Mouse (Mus musculus) heart, postnatal 36 days (tissue): Measurements from ENCODE around the gene Depp1. TPM values are rescaled to one million over a fixed set of nuclear protein-coding genes. Genes with fewer than 3 reads are reported as not detected.

Source experiments
- DNase-seq, 2 experiments: peaks; one replicate each; pipeline ENCODE4 v3.0.0; 2021 to 2022
- intact Hi-C: fragments of 180-260 bp; cut with DNase I; formaldehyde crosslinking; loops from one replicate; pipeline ENCODE4 v1.15.1; 2025
- total RNA-seq, 2 experiments: library from RNA; stranded (reverse); gene quantifications; 2 replicates each; pipeline ENCODE4 v1.2.3; 2021

The Depp1 gene
- total RNA-seq, 2 experiments from 2014 or later: 60.4 to 63.7 TPM

GRCm38 (mm10) chr6:116643881-116644280 is 6.5 kb upstream of the Depp1 start:
- no peak for DNase-seq

GRCm38 (mm10) chr6:116644335-116644734 is 6.1 kb upstream of the Depp1 start:
- DNase-seq: no peak
- intact Hi-C loops: loop anchor here (10.0 kb wide), 1 partner anchor 1410 kb away; no protein-coding TSS in a partner anchor

More at GRCm38 (mm10) chr6:116643881-116644280, 6.5 kb upstream of the Depp1 start:
- intact Hi-C loops: loop anchor here (10.0 kb wide), 1 partner anchor 1409 kb away; no protein-coding TSS in a partner anchor

- intact Hi-C loops: loop anchor here (10.0 kb wide), 1 partner anchor 1413 kb away; no protein-coding TSS in a partner anchor
- DNase-seq: peak; percentile 62 to 65
These were observed 2.6 kb upstream of the Depp1 start for GRCm38 (mm10) chr6:116647763-116648162.

- no peak for DNase-seq
- intact Hi-C loops: loop anchor here (5.0 to 10.0 kb wide), 4 partner anchors 33 to 1415 kb away; no protein-coding TSS in a partner anchor
These were observed 598 bp upstream of the Depp1 start for GRCm38 (mm10) chr6:116649811-116650210.

- peak; percentile 66 to 75 for DNase-seq
- intact Hi-C loops: loop anchor here (1.0 to 5.0 kb wide), 4 partner anchors 17 to 1176 kb away; no protein-coding TSS in a partner anchor
These were observed 1.2 kb downstream of the Depp1 start for GRCm38 (mm10) chr6:116651437-116652118.

- no peak for DNase-seq
- intact Hi-C loops: loop anchor here (5.0 kb wide), 3 partner anchors 36 to 1174 kb away; no protein-coding TSS in a partner anchor
These were observed 2.8 kb downstream of the Depp1 start for GRCm38 (mm10) chr6:116653191-116653590.

GRCm38 (mm10) chr6:116653684-116654454 is 3.5 kb downstream of the Depp1 start:
- intact Hi-C loops: loop anchor here (1.0 to 5.0 kb wide), 4 partner anchors 37 to 1173 kb away; no protein-coding TSS in a partner anchor
- peak; percentile 61 to 70 for DNase-seq

GRCm38 (mm10) chr6:116663364-116663763 is 13.0 kb downstream of the Depp1 start:
- DNase-seq: no peak
- intact Hi-C loops: loop anchor here (5.0 kb wide), 1 partner anchor 41 kb away; no protein-coding TSS in a partner anchor

GRCm38 (mm10) chr6:116664031-116664430 is 13.6 kb downstream of the Depp1 start:
- DNase-seq: no peak
- intact Hi-C loops: loop anchor here (5.0 kb wide), 1 partner anchor 42 kb away; no protein-coding TSS in a partner anchor

- intact Hi-C loops: loop anchor here (5.0 kb wide), 1 partner anchor 43 kb away; no protein-coding TSS in a partner anchor
- DNase-seq: no peak
These were observed 14.4 kb downstream of the Depp1 start for GRCm38 (mm10) chr6:116664830-116665229.

GRCm38 (mm10) chr6:116666085-116666750 is 15.8 kb downstream of the Depp1 start:
- intact Hi-C loops: no loop called here
- DNase-seq: no peak

- intact Hi-C loops: no loop called here
- no peak for DNase-seq
These were observed 16.5 kb downstream of the Depp1 start for GRCm38 (mm10) chr6:116666892-116667291.

- no peak for DNase-seq
- intact Hi-C loops: no loop called here
These were observed 17.0 kb downstream of the Depp1 start for GRCm38 (mm10) chr6:116667382-116667781.

- DNase-seq: no peak
- intact Hi-C loops: no loop called here
These were observed 18.5 kb downstream of the Depp1 start for GRCm38 (mm10) chr6:116668682-116669470.

GRCm38 (mm10) chr6:116670144-116670543 is 19.7 kb downstream of the Depp1 start:
- no peak for DNase-seq

GRCm38 (mm10) chr6:116671031-116671430 is 20.6 kb downstream of the Depp1 start:
- no peak for DNase-seq
- intact Hi-C loops: no loop called here

More at GRCm38 (mm10) chr6:116670144-116670543, 19.7 kb downstream of the Depp1 start:
- intact Hi-C loops: no loop called here

GRCm38 (mm10) chr6:116671768-116672167 is 21.4 kb downstream of the Depp1 start:
- intact Hi-C loops: no loop called here
- no peak for DNase-seq

GRCm38 (mm10) chr6:116672349-116672748 is 21.9 kb downstream of the Depp1 start:
- intact Hi-C loops: no loop called here
- no peak for DNase-seq

- peak; percentile 87 to 89 for DNase-seq
- intact Hi-C loops: no loop called here
These were observed 23.3 kb downstream of the Depp1 start, which contains the start of gene Rassf4 for GRCm38 (mm10) chr6:116673471-116674282. Rassf4 (minus strand) TSS chr6:116673952.
